Mouse (Mus musculus) adipose tissue, adult 10 weeks (tissue): ENCODE data around the gene Gcg. TPM values are rescaled to one million over a fixed set of nuclear protein-coding genes. Genes with fewer than 3 reads are reported as not detected.

Experiments
- polyA plus RNA-seq: library from polyadenylated mRNA; stranded (reverse); fragments of 350-450 nt; fragmentation: Illumina TruSeq; extraction: RNeasy Lipid Tissue Mini Kit (QIAGEN cat#74804); gene quantifications from one replicate; pipeline ENCODE4 v1.2.3, GENCODE M21; 2014; ENCODE audit warnings: low read depth, low replicate concordance

The Gcg gene
- polyA plus RNA-seq: not detected

GRCm38 (mm10) chr2:62483550-62483949 lies at the start of gene Gcg:
Gene Gcg (minus strand): TSS chr2:62483650.

Other genes with a start within 250 kb of the Gcg start
- gene Dpp4, start 71.4 kb downstream of the Gcg start, polyA plus RNA-seq: 41.4 TPM
- 4.1 TPM for gene Fap, start 90.4 kb upstream of the Gcg start, polyA plus RNA-seq
- 7.7 TPM for gene Ifih1, start 162.6 kb upstream of the Gcg start, polyA plus RNA-seq
- 14.0 TPM for gene Gca, start 180.6 kb upstream of the Gcg start, polyA plus RNA-seq